Mouse (Mus musculus) mesoderm, embryonic 11.5 days (tissue): ENCODE data around the gene Ap4s1.

Experiments
- DNase-seq: peaks from one replicate; pipeline ENCODE4 v3.0.0-alpha.2; 2012; ENCODE audit warnings: low read depth, low spot score

Gene Ap4s1

DNA sequence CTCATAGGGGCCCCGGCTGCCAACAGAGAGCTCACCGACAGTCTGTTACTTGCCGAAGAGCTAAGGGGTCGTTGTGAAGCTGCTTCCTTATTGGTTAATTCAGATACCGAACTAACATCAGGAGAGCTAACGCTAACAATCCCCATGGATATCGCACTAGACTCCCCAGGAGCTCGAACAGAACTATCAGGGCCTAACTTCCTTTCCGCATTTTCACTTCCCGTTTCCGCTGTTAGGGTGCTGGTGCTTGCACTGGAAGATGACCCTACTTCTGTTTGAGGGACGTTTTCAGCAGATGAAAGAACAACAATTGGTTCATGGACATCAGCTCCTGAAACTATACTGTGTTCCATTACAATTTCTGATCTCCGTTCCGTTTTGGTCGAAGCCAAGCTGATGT lies 77.9 kb downstream of the Ap4s1 start:
- DNase-seq = no peak

GRCm38 (mm10) chr12:51784842-51785241 lies 94.0 kb downstream of the Ap4s1 start:
- DNase-seq = peak; percentile 3
